Mouse (Mus musculus) forebrain, embryonic 11.5 days (tissue): Measurements from ENCODE around the gene Rbm19. TPM values are rescaled to one million over a fixed set of nuclear protein-coding genes. Genes with fewer than 3 reads are reported as not detected.

Source experiments
- ATAC-seq: fragments of 200-750 bp; cut with Nextera tagmentation; replicated peaks from 2 replicates; pipeline ENCODE4 v1.8.0; 2017; ENCODE audit warnings: moderate TSS enrichment; ENCODE audit not compliant: low FRiP score
- DNase-seq: peaks from one replicate; pipeline ENCODE4 v3.0.0-alpha.2; 2017; ENCODE audit warnings: low spot score
- H3K27ac ChIP-seq: fragments of 300-500 bp; sonication (generic); 2 replicates; pipeline ENCODE4 v1.5.1; 2014; ENCODE audit warnings: low read depth, low read length
- H3K27me3 ChIP-seq: fragments of 300-500 bp; sonication (generic); 2 replicates; pipeline ENCODE4 v1.6.1; 2014; ENCODE audit warnings: mild to moderate bottlenecking, low read length, mixed read lengths; ENCODE audit not compliant: control insufficient read depth, insufficient read depth
- H3K36me3 ChIP-seq: fragments of 300-500 bp; sonication (generic); 2 replicates; pipeline ENCODE4 v1.6.1; 2014; ENCODE audit warnings: mild to moderate bottlenecking, low read length, moderate library complexity, mixed read lengths; ENCODE audit not compliant: control insufficient read depth, insufficient read depth
- H3K4me1 ChIP-seq: fragments of 300-500 bp; sonication (generic); replicated peaks from 2 replicates; pipeline ENCODE4 v1.6.1; 2014; ENCODE audit warnings: low read length, mixed read lengths; ENCODE audit not compliant: control insufficient read depth, insufficient read depth
- H3K4me2 ChIP-seq: fragments of 300-500 bp; sonication (generic); 2 replicates; pipeline ENCODE4 v1.6.1; 2014; ENCODE audit warnings: low read depth, mild to moderate bottlenecking, low read length, moderate library complexity, mixed read lengths; ENCODE audit not compliant: severe bottlenecking
- H3K4me3 ChIP-seq: fragments of 300-500 bp; sonication (generic); 2 replicates; pipeline ENCODE4 v1.5.1; 2014; ENCODE audit warnings: low read depth, low read length
- H3K9ac ChIP-seq: fragments of 300-500 bp; sonication (generic); 2 replicates; pipeline ENCODE4 v1.6.1; 2014; ENCODE audit warnings: low read length
- H3K9me3 ChIP-seq: fragments of 300-500 bp; sonication (generic); 2 replicates; pipeline ENCODE4 v1.6.1; 2016; ENCODE audit warnings: low read length, mixed read lengths; ENCODE audit not compliant: control insufficient read depth
- WGBS: fragments of 180-500 bp; shearing (Covaris S2); extraction: QIAGEN DNeasy Blood & Tissue Kit; methylation state at CpG from one replicate; pipeline ENCODE4 v1.1.7; 2014; 5-methylcytosine and 5-hydroxymethylcytosine counted together
- polyA plus RNA-seq: library from polyadenylated mRNA; unstranded; fragments of >200 nt; fragmentation: Nextera tagmentation; extraction: Ambion mirVana; gene quantifications from 2 replicates; pipeline ENCODE4 v1.2.1, GENCODE M21; 2014

Gene Rbm19
- polyA plus RNA-seq, 1 experiment from 2014 or later, result 28.2 TPM

- Histone ChIP-seq H3K27ac (no peak overlapping the region), H3K4me2 (no peak overlapping the region), H3K4me3 (no peak overlapping the region), H3K9ac (no peak overlapping the region), H3K9me3 (no peaks in the 10 kb centered on the region), H3K36me3 (no peaks in the 10 kb centered on the region), H3K4me1 (no peaks in the 10 kb centered on the region), H3K27me3 (no peaks in the 10 kb centered on the region)
- no peak for ATAC-seq
- WGBS, result 96% methylated on average over 10 of the region's 10 CpGs
- no peak for DNase-seq
These were observed 46.4 kb downstream of the Rbm19 start for GRCm38 (mm10) chr5:120162689-120163088.

GRCm38 (mm10) chr5:120163428-120163827 is 47.2 kb downstream of the Rbm19 start:
- DNase-seq, result no peak
- no peaks in the 10 kb centered on the region for H3K27me3 ChIP-seq
- H3K4me1 ChIP-seq, result no peaks in the 10 kb centered on the region
- no peak overlapping the region for H3K9ac ChIP-seq
- H3K36me3 ChIP-seq, result no peaks in the 10 kb centered on the region
- no peaks in the 10 kb centered on the region for H3K9me3 ChIP-seq
- ATAC-seq, result no peak
- 81% methylated on average over 6 of the region's 6 CpGs for WGBS
- no peak overlapping the region for H3K27ac ChIP-seq
- H3K4me2 ChIP-seq, result no peak overlapping the region
- H3K4me3 ChIP-seq, result no peak overlapping the region

- Histone ChIP-seq H3K36me3 (no peaks in the 10 kb centered on the region), H3K27ac (no peak overlapping the region), H3K4me3 (no peak overlapping the region), H3K4me1 (no peaks in the 10 kb centered on the region), H3K27me3 (no peaks in the 10 kb centered on the region), H3K9me3 (no peaks in the 10 kb centered on the region), H3K4me2 (no peak overlapping the region), H3K9ac (no peak overlapping the region; the same call in 1 of the 2 replicates)
- DNase-seq, result no peak
- no peak for ATAC-seq
- 90% methylated on average over 11 of the region's 11 CpGs for WGBS
These were observed 48.2 kb downstream of the Rbm19 start for GRCm38 (mm10) chr5:120164450-120164849.

DNA sequence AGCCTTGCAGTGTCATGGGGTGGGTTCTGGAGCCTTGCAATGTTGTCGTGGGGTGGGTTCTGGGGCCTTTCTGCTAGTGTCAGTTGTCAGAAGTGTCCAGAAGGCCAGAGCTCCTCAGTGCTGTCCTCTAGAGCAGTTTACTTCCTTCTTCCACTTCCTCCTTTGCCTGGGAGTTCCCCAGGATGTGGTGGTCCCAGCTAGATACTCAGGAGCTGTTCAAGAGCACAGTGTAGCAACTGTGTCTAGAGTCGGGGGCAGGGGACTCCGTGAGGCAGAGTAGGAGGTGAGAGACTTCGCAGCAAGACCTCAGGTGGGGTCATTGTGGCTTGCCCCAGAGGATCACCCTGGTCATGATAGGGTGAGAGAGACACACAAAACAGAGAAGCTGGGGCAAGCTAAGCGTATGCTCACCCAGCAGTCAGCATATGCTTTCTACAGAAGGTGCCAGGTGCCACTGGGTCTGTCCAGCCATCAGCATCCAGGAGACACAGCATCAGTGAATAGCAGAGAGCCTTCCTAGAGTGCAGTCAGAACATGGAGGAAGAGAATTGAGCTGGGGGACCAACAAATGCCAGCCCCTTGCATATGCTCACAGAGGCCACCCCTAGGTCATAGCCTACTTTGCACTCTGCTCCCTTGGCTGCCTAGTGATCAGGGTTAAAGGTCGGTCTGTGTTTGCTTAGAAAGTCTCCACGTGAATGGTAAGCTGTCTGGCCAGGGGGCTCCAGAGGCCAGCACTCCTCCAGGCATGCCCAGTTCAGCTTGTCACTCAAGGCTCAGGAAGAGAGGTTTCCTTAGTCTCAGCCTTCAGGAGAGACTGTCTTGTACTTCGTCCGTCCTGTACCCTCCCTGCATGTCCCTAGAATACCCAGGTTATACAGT is 49.0 kb downstream of the Rbm19 start:
- Histone ChIP-seq H3K36me3 (no peaks in the 10 kb centered on the region), H3K4me2 (no peak overlapping the region), H3K27me3 (no peaks in the 10 kb centered on the region), H3K4me3 (no peak overlapping the region), H3K9me3 (no peaks in the 10 kb centered on the region), H3K4me1 (no peaks in the 10 kb centered on the region), H3K9ac (no peak overlapping the region), H3K27ac (no peak overlapping the region)
- ATAC-seq (no peak), DNase-seq (no peak)
- 78% methylated on average over 9 of the region's 9 CpGs for WGBS

- Histone ChIP-seq H3K27me3 (no peaks in the 10 kb centered on the region), H3K4me2 (no peak overlapping the region), H3K27ac (no peak overlapping the region), H3K4me3 (no peak overlapping the region), H3K4me1 (peaks cover 9% of the 10 kb centered on the region; the same call in 1 of the 2 replicates), H3K36me3 (no peaks in the 10 kb centered on the region), H3K9ac (no peak overlapping the region), H3K9me3 (no peaks in the 10 kb centered on the region)
- 74% methylated on average over 13 of the region's 13 CpGs for WGBS
- no peak for ATAC-seq
- DNase-seq, result no peak
These were observed 51.6 kb downstream of the Rbm19 start for GRCm38 (mm10) chr5:120167787-120168325.

DNA sequence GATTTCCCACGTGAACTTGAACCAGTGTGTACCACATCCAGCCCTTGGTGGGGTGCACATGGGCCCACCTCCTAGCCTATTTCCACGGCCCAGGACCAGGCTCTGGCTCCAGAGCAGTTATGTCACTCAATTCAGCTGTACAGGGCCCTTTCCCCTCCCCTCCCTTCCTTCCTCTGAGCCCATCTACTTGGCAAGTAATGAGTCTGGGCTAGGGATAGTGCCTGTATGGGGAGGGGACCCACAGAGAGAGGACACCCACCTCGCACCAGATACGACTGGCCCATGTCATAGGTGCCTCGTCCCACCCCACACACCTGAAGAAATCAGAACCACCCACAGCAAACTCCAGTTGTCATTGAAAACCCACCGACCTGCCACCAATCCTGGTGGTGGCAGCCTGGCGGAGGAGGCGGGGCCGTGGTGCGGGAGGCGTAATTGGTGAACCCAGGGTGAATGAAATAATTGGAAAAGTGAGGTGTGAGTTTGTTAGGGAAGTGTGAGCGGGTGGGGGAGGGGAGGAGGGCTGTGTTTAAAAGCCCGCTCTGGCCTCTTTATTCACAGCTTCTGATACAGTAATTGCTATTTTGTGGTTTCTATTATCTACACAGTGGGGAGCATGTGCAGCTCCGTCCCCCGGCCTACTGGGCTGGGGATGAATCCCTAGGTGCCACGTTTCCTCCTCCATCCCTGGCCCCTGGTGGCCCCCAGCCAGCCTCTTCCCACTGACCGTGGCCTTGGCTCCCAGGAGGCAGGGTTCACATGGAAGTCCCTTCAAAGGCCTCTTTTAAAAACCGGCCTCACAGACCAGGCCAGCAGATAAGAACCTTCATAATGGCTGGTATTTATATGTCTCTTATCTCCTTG is 55.8 kb downstream of the Rbm19 start:
- no peaks in the 10 kb centered on the region for H3K27me3 ChIP-seq
- no peaks in the 10 kb centered on the region for H3K9me3 ChIP-seq
- WGBS, result 45% methylated on average over 18 of the region's 18 CpGs
- no peak overlapping the region for H3K4me2 ChIP-seq
- H3K27ac ChIP-seq, result 0 out of 2 replicates have a peak overlapping the region, but pooled peaks have one; percentile 15
- no peak overlapping the region for H3K4me3 ChIP-seq
- ATAC-seq (peak; percentile 69), DNase-seq (peak; percentile 84)
- H3K9ac ChIP-seq, result no peak overlapping the region
- H3K4me1 ChIP-seq, result peaks cover 11% of the 10 kb centered on the region; the same call in 1 of the 2 replicates
- H3K36me3 ChIP-seq, result no peaks in the 10 kb centered on the region

DNA sequence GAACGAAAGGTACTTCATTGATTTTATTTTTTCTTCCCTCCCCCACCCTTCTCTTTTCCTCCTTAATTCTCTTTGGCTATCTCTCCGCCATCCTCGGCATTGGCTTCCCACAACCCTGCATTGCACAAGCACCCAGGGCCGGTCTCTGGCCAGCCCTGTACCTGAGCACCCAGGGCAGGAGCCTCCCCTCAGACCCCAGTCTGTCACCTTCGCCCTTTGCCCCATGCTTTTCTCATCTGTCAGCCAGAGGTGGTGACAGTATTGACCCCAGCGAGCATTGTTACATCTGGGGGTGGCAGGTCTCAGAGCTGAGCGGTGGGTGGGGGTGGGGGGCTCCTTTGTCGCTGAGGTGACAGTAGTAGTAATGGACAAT is 56.5 kb downstream of the Rbm19 start:
- Histone ChIP-seq H3K9ac (no peak overlapping the region), H3K9me3 (no peaks in the 10 kb centered on the region), H3K4me3 (no peak overlapping the region), H3K4me2 (no peak overlapping the region), H3K27me3 (no peaks in the 10 kb centered on the region), H3K27ac (0 out of 2 replicates have a peak overlapping the region, but pooled peaks have one; percentile 15), H3K36me3 (no peaks in the 10 kb centered on the region), H3K4me1 (peaks cover 11% of the 10 kb centered on the region; the same call in 1 of the 2 replicates)
- WGBS, result 85% methylated on average over 8 of the region's 8 CpGs
- ATAC-seq (no peak), DNase-seq (no peak)

- Histone ChIP-seq H3K9me3 (no peaks in the 10 kb centered on the region), H3K36me3 (no peaks in the 10 kb centered on the region), H3K4me2 (no peak overlapping the region), H3K27ac (no peak overlapping the region), H3K4me1 (peaks cover 11% of the 10 kb centered on the region; the same call in 1 of the 2 replicates), H3K4me3 (no peak overlapping the region), H3K27me3 (no peaks in the 10 kb centered on the region), H3K9ac (no peak overlapping the region)
- ATAC-seq, result no peak
- WGBS, result 54% methylated on average over 7 of the region's 7 CpGs
- DNase-seq, result no peak
These were observed 58.1 kb downstream of the Rbm19 start for GRCm38 (mm10) chr5:120174317-120174716.
